Mouse (Mus musculus) retina, embryonic 14.5 days (tissue): ENCODE data around the gene Sdf4.

Experiments
- DNase-seq: peaks from one replicate; pipeline ENCODE4 v3.0.0-alpha.2; 2015; ENCODE audit warnings: low spot score

The Sdf4 gene

GRCm38 (mm10) chr4:155992241-155992905 is at the start of gene Sdf4, which contains the start of gene B3galt6:
TSS of gene Sdf4 (plus strand) at chr4:155992872.
TSS of gene B3galt6 (minus strand) at chr4:155992649.
- peak; percentile 91 for DNase-seq

- DNase-seq = no peak
These were observed 49.6 kb upstream of the Sdf4 start for GRCm38 (mm10) chr4:155943049-155943452.

DNA sequence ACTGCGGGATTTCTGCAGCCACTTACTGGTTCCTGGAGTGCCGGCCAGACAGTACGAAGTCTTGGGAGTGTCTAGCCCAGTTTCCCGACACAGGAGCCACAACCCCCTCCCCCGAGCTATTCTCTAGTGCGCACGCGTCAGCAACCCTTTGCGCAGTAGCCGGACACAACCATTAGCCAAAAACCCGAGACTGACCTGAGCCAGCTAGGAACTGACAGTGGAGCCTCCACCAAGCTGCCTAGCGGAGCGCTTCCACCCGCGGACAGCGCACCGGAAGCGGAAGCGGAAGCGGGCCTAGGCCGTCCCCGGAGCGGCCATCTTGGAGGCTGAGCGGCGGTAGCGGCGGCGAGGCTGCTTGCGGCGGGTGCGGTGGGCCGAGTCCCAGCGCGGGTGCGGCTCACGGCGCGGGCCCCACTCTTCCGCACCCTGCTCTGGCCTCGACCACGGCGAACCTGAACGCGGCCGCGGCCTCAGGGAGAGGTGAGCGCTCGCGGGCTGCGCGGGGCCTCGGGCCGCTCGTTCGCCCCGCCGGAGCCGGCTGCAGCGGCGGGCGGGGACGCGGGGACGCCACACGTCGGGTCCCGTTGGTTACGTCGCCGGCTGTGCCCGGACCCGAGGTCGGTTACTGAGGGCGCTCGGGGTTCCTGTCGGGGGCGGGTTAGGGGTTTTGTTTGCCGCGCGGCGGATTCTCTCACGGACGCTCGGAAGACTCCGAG is 49.0 kb upstream of the Sdf4 start, which contains the start of gene Ube2j2:
Gene Ube2j2, plus strand, starts transcription at position 298 of the 716 bp plus-strand sequence.
- DNase-seq = peak; percentile 97

GRCm38 (mm10) chr4:155944271-155944670 is 48.4 kb upstream of the Sdf4 start:
- DNase-seq = no peak

DNA sequence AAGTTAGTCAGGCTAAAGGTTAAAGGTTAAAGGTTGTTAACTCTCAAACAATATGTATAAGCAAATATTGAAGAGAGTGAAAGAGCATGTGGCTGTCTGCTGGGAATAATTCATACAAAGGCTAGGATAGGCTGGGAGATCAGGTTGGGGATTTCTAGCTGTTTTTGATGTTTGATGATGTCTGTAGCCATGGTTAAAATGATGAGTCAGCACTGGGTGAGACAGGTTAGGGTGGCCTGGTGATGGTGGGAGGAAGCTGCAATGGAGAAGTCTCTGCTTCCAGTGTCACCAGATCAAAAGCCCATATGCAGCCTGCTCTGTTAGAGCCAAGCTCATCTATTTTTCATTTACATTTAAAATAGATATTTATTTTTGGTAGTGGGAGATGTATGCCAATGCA is 45.6 kb upstream of the Sdf4 start:
- no peak for DNase-seq

DNA sequence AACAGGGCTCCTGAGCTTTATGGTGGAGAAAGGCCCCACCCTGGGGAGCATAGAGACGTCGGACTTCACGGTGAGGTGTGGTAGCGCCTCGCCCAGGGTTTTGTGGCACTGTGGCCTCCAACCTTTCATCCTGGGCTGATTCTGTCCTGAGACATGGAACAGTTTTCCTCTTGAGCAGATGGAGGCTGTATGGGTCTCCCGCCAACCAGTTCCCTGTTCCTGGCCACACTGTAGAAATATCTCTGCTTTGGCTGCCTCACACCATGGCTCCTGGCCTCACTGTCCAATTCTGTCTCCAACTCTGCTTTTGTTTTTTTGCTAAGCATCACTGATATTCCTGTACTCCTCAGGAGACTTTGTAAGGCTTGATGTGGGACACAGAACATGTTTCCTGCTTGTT is 37.2 kb upstream of the Sdf4 start:
- no peak for DNase-seq

GRCm38 (mm10) chr4:155959275-155959674 is 33.4 kb upstream of the Sdf4 start:
- peak; percentile 92 for DNase-seq

- DNase-seq = peak; percentile 55
These were observed 30.3 kb upstream of the Sdf4 start, which contains the start of gene C1qtnf12 for GRCm38 (mm10) chr4:155962167-155962971. TSS of gene C1qtnf12 (plus strand) at chr4:155962318.

DNA sequence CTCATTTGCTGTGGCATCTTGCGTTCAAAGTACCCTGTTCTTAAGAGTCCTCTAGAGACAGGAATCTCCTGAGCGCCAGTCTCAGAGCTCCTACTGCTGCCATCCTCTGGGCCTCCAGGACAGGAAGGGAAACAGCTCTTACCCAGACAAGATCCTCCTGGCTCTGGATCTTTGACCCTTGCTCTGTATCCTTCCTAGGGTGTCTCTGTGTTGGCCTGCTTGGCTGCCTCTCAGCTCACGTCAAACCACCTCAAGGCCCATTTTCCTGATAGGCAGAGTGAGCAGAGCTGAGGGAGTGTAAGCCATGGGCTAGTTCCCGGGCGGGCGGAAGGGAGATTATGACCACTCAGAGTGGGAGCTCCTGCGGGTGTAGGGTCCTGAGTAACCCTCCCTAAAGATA is 29.6 kb upstream of the Sdf4 start:
- no peak for DNase-seq

- no peak for DNase-seq
These were observed 28.3 kb upstream of the Sdf4 start for GRCm38 (mm10) chr4:155964396-155964795.

DNA sequence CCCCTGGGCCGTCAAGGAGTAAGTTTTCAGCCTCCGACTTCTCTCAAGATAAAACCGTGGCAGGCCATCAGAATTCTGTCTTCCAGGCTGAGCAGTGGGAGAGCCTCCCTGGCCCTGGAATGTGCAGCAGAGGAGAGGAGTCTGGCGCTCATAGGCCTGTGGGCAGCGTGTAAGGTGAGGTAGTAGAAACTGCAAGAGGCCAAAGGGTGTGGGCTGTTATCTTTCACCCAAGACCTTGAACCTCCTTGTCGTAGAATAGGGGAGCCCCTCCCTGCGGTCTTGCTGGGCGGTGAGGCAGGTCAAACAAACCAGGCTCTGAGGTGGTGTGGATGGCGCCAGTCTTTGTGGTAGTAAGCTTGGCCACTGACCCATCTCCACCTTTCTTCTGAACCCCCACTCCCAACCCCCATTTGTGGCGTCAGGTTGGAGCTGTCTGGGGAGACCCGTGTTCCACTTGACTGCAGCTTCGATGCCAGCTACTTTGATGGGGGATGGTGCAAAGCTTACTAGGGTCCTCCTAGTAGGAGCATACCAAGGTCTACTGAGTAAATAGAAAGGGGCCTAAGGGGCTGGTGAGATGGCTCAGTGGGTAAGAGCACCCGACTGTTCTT is 23.5 kb upstream of the Sdf4 start:
- no peak for DNase-seq

DNA sequence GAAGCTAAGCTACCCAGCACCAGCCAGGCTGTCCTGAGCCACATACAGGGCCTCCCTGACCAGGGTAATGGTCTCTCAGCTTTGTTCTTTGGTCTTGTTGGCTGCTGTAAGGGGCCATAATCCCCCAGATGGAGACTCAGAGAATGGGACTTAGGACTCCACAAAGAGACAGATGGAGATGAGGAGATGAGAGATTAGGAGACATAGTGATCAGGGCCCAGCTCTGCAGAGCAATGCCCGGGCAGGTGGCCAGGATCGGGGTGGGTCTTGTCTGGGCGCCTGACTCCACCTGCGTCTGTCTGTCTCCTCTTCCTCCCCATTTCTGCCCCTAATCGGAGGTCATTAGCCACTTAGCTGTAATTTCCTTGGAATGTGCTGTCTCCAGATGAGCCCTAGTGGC is 22.4 kb upstream of the Sdf4 start:
- no peak for DNase-seq

- no peak for DNase-seq
These were observed 20.0 kb upstream of the Sdf4 start for GRCm38 (mm10) chr4:155972651-155973050.

GRCm38 (mm10) chr4:155973239-155973638 is 19.4 kb upstream of the Sdf4 start:
- no peak for DNase-seq

DNA sequence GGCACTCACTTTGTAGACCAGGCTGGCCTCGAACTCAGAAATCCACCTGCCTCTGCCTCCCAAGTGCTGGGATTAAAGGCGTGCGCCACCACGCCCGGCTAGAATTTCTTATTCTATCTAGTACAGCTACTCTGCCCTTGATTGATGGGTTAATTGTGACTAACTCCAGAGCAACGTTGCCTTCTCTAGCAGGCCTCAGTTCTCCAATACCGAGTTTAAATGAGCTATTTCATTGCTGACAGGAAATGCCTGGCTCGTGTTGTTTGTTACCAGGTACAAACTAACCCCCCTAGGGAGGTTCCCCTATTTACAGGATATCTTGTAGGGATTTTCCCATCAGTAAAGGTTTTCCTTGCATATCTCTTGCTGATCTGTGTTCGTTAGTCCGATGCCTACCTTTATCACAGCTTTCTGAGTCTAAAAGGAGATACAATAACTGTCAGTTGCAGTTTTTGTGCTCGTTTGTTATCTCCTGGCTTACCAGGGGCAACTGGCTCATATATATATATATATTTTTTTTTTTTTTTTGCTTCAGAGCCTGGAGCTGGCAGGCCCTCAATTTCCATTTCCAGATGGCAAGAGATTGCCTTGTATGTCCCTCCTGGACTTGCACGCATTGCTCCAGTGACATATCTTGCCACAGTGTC is 11.1 kb upstream of the Sdf4 start:
- DNase-seq = no peak

GRCm38 (mm10) chr4:155983788-155984187 is 8.9 kb upstream of the Sdf4 start:
- no peak for DNase-seq

DNA sequence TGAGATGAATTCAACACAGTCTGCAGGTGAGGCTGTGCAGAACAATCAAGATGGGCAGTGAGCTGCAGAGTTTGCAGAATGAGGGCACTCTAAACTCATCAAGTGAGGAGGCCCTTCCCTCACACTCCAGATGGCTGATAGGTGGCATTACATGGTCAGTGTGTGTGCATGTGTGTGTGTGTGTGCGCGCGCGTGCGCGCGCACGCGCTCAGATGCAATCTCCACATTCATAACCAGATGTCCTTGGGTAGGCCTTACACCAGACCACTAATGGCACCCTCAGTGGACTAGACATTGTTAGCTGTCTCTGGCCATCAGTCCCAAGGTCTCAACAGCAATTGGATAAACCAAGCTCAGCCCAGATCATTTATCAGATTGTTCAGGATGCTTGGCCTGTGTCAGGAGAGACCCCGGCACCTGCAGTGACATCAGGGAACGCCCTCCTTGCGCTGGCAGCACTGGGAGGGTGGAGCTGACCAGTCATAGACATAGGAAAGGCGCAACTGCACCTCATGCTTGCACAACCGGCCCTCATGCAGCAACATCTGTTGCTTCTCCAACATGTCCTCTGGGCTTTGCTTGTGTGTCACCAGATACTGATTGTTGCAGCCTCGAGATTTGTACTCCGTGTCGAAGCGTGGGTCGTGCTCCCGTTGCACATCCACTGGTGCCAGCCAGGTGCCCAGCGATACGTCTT is 1.3 kb upstream of the Sdf4 start:
- no peak for DNase-seq

DNA sequence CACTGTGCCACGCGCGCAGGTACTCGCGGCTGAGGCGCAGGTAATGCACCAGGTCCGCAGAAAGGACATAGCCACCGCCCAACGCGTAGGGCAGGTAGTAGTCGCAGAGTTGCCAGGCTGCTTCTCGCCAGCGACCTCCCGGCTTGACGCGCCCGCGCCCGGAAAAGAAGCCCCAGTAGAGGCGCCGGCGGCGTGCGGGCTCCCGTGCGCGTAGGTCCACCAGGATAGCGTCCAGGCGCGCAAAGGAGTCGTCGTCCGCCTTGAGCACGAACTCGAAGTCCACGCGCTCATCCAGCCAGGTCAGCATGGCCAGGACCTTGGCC is 803 bp upstream of the Sdf4 start:
- no peak for DNase-seq

DNA sequence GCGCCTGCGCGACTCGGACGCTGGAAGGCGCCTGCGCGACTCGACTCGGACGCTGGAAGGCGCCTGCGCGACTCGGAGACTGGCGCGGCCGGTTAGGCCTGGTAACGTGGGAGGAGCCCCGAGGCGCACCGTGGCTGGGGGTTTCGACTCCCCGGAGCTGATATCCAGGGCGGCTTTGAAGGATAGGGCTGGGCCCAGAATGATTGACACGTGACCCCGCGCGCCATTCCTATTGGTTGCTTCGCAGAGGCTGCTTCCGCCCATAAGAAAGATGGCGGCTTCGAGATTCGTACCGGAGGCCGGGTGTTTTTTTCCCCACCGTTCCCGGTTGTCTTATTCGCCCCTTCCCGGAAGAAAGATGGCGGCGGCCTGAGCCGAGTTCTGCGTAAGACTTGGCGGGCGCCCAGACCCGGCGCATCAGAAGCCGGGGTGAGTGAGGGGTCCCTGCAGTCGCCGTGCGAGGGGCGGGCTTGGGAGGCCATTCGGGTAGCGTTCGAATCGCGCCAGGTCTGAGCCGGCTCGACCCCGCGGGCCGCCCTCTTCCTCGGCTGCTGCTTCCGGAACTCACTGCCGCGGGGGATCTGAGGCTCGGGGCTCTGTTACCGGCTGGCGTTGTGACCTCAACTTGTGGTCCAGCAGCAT is 355 bp downstream of the Sdf4 start:
- DNase-seq = peak; percentile 97

- no peak for DNase-seq
These were observed 934 bp downstream of the Sdf4 start for GRCm38 (mm10) chr4:155993606-155994005.

GRCm38 (mm10) chr4:156004109-156004508 is 11.4 kb downstream of the Sdf4 start:
- no peak for DNase-seq
